Mouse (Mus musculus) forelimb bud, embryonic 11.5 days (tissue): Measurements from ENCODE around the gene 1810010D01Rik.
A peak's percentile ranks its signal among the peaks of the same experiment; 100 is the strongest.

ENCODE experiments used
- DNase-seq: peaks from one replicate; pipeline ENCODE4 v3.0.0-alpha.2; 2012; ENCODE audit warnings: low read depth, low spot score

1810010D01Rik gene

DNA sequence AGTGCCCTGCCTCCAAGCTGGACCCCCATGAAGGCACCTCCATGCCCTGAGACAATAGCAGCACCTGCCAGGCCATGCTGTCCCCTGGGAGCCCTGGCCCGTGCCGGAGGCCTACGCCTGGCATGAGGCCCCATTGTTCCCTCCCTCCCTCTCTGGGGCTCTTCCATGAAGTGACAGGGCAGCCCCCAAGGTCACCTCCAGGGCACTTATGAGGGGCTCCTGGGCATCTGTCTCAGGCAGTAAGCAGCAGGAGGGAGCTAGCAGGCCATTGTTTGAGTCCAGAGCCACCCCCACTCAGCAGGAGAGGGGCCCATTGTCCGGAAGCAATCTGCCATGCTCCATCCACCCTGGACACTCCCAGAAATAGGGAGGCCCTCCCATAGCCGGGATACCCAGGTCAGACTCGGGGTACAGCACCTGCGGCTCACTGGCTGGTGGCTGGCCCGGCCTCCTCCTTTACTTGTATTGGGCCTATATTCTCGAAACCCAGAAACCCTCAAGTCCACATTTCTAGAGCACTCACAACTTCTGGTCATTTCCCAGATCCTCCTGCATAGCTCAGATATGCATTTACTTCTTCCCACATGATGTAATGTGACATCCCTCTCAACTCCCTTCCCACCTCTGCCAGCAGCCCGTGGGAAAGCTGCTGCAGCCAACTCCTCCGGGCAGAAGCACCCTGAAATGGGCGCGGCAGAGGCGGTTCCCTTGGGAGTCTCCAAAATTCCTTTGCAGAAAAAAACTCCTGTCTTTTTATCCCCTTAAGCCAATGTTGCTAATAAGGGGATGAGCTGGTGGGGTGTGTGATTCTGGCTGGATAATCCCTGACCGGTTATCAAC lies 30.9 kb downstream of the 1810010D01Rik start:
- no peak for DNase-seq

DNA sequence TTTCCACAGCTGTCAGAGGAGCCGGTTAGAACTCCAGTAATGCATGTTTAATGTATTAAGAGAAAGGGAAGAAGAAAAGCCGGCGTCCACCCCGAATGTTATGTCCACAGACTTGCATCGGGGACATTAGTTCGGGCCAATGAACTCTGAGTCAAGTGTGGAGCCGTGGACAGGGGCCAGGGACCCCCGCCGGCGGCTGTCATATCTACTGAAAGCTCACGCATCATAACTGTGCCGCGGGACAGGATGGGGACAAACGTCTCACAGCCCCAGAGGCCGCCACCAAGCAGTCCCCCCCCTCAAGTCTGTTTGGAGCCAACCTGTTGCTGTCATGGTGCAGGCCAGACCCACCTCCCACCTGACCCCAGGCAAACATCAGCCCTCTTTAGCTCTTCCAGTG lies 34.4 kb downstream of the 1810010D01Rik start:
- DNase-seq = no peak

DNA sequence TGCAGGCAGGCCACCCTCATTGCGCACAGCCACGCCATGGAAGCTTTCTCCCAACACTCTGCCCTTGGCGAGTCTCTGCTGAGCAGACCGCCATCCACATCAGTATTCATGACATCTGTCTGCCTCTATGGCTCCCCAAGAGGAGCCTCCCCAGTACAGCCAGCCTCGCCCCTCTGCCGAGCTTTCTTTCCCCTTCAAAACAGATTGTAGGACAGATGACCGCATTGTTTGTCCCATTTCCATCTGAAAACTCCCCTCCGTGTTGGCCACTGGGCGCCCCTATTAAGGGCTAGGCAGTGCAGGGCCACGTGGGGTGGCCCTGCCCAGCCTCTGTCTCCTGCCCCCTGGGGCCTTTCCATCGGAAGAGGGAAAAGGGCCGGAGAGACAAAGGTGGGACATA lies 34.8 kb downstream of the 1810010D01Rik start:
- no peak for DNase-seq

DNA sequence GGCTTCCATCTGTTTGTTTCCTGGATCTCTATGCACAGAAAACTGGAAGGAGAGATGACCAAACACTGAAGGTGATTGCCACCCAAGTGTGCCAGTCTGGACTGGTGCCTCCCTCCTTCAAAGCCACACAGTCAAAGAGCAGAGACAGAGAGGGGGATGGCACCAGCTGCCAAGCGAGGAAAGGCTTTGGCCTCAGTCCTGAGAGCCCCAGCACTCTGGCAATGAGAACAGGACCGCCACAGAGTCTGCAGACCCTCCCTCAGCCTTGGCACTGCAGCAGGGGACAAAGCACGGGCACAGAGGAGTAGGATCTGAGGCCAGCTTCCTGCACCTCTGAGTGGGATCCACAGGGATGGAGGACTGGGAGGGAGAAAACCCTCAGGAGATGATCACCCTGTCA lies 38.2 kb downstream of the 1810010D01Rik start:
- DNase-seq = no peak

DNA sequence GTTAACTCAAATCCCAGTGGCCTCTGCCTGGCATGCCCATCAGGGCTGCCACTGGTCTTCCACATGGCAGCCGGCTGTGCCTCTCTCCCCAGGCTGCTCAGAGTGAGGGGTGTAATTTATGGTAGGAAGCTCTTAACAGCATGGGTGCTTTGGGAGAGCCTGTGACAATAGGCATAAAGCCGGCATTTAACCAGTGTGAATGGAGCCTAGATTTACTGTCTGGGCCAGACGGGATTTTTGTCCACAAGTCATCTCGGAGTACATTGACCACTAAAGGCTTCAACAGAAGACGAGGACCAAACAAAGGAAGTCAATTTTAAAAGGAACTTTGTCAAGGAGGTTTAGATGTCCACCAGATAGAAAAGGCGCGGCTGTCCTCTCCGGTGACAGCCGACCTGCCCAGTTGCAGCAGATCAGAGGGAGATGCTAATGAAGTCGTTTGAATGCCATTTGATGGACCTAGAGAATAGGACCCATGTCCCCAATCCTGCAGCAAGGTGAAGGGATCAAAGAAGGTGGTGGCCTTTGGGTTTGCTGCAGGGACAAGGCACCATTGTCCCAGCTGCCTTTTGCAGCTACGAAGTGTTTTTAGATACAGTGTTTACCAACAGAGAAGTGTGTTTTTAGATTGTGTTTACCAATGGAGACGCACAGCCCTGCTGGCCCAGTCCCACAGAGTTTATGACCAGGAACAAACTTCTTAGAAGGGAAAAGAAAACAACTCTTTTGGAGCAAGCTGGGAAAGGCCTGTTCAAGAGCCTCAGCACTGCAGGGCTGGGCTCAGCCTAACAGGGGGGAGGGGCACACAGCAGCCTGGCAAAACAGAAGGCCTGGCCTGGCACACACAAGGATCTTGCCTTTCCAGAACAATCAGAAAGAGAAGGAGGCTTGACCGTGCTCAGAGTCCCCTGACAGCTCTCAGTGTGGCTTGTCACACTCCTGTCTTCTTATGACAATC lies 48.4 kb downstream of the 1810010D01Rik start:
- DNase-seq = peak; percentile 40
